Mouse (Mus musculus) G1E (cell line): Measurements from ENCODE around the gene Hba-a1.

Experiments
- CTCF ChIP-seq: IDR thresholded peaks from 2 replicates; pipeline ENCODE4 v1.5.1; 2012; ENCODE audit warnings: low read depth, low read length, inconsistent platforms, mixed read lengths
- GATA1 ChIP-seq: IDR thresholded peaks from 2 replicates; pipeline ENCODE4 v1.6.1; 2012; ENCODE audit warnings: borderline replicate concordance, low read length, inconsistent platforms, mixed read lengths
- POLR2AphosphoS5 ChIP-seq: IDR thresholded peaks from 2 replicates; pipeline ENCODE4 v1.6.1; 2012; ENCODE audit warnings: low read depth, low read length, inconsistent platforms; ENCODE audit not compliant: insufficient replicate concordance

GRCm38 (mm10) chr11:32267964-32268363 is 15.3 kb upstream of the Hba-a1 start:
- TF ChIP-seq CTCF (no peak), GATA1 (no peak), POLR2AphosphoS5 (no peak)
